Mouse (Mus musculus): ENCODE measurements around the gene Itpr2. TPM values are rescaled to one million over a fixed set of nuclear protein-coding genes. Genes with fewer than 3 reads are reported as not detected.

The Itpr2 gene
- total RNA-seq, 2 experiments from 2014 or later, result 1.9 to 8.4 TPM

DNA sequence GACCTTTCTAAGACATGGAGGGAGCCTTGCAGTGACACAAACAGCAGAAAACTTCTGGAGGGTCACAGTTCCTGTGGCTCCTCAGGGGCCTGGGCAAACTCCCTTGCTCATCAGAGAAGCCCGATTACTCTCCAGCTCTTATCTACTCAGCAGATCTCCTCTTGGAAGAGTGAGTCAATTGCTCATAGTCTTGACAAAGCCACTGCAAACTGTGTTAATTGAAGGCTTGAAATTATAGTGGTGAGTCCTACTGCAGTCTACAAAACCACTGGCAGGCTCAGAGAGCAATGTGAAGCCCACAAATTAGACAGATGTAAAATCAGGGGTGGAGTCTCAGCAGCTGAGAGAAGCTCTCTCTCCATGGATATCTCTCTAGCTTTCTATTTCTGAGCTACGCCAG, 296.9 kb downstream of the Itpr2 start:
- ATAC-seq (replicated peaks; ENCODE audit: low FRiP score, poor library complexity, severe bottlenecking), result no peak

DNA sequence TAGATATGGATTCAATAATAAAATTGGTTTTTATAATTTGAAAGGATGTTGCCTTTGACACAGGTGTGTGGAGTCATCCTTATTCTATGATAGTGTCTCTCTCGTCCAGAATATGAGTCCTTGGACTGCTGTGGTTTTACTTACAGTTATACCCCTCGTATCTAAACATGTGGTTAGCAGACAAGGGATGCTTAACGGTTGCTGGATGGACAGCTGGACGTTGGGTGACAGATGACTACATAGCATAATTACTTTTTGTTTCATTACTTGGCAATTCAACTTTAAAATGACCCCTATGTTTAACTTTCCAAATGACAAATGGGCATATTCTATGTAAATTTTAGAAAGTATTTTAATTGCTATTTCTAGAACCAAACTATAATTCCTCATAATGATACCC, 297.6 kb downstream of the Itpr2 start:
- no peak for ATAC-seq (replicated peaks; ENCODE audit: low FRiP score, poor library complexity, severe bottlenecking)

DNA sequence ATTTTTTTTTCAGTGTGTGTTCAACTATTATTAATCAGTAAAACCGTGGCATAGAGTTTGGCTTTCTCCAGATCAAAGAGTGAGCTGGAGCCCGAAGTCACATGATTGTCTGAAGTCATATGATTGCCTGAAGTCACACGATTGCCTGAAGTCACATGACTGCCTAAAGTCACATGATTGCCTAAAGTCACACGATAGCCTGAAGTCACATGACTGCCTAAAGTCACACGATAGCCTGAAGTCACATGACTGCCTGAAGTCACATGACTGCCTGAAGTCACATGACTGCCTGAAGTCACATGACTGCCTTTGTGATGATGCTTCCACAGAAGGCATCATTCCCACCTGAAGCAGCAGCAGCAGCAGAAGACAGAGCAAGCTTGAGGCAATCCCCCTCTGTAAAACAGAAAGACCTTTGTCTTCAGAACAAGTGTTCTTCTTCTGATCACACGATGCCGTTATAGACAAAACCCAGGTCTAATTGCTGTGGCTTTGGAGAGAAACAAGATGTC, 304.1 kb downstream of the Itpr2 start:
- ATAC-seq (replicated peaks; ENCODE audit: low FRiP score, poor library complexity, severe bottlenecking), result no peak

DNA sequence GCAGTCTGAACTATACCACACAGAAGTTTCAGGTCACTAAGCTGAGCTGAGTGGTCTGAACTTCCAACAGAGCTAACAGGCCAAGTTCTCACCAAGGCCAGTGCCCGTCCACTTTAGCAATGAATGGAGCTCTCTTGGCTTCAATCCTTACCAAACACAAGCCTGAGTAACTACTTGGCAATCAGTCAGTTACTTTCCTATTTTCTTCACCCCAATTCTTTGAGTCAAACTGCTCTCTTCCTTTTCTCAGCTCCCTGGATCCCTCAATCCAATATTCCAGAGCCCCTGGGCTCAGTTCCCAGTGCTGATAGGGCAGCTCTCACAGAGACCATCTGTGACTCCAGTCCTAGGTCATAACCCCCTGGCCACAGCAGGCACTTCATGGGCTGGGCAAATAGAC, 305.3 kb downstream of the Itpr2 start:
- ATAC-seq (replicated peaks; ENCODE audit: low FRiP score, poor library complexity, severe bottlenecking), result no peak

DNA sequence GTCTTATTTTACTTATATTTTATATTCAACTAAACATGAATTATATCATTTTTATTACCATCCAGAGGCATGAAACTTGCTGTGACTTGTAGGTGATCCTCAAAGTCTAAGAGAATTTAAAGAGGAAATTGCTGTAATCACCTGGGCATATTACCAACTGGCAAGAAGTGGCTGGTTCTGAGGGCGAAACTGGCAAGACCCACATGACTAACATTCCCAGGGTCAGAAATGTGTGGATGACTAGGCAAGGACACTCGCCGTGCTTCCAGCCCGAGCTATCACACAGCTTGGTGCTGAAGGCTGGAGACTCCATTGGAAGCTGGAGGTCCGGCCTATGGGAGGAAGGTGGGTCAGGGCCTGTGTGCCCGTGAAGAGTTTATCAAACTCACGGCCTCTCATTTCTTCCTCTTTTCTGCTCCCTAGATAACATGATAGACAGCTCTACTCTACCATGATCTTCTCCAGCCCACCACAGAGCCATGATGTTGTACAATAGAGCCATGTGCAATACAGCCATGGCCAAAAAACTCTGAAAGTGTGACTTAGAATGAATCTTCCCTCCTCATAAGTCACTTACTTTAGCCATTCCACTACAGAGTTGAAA, 306.1 kb downstream of the Itpr2 start:
- no peak for ATAC-seq (replicated peaks; ENCODE audit: low FRiP score, poor library complexity, severe bottlenecking)

DNA sequence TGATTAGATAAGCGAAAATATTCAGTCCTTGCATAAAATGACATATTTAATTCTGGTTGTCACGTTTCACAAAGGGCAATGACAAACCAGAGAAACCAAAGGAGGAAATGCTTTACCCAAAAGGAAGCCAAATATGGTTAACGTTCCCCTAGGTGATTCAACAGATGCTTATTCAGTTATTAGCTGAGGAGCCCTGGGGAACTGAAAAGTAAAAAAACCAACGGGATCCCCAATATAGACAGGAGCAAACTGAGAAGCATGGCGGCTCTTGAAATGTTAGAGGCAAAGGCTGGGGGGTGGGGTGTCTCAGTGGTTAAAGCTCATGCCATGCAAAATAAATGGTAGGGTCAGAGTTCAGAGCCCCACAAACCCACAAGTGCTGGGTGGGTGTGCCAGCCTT, 310.1 kb downstream of the Itpr2 start:
- ATAC-seq (replicated peaks; ENCODE audit: low FRiP score, poor library complexity, severe bottlenecking), result no peak

DNA sequence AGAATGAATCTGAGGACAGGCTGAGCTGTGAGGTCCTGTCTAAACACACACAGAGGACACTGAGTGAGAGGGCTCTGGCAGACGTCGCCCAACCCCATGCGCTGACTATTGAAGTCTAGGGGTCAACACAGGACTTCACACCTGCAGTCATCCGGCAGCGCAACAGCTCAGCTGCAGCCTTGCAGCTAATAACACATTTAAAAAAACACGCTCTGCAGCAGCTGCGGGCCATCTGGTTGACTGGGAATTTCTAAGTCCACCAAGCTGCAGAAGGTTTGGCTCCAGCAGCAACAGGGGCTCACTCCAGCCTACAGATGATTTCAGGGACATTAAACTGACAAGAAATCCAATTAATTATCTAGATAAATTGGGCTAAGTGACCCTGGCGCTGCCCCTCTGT, 312.0 kb downstream of the Itpr2 start:
- no peak for ATAC-seq (replicated peaks; ENCODE audit: low FRiP score, poor library complexity, severe bottlenecking)

DNA sequence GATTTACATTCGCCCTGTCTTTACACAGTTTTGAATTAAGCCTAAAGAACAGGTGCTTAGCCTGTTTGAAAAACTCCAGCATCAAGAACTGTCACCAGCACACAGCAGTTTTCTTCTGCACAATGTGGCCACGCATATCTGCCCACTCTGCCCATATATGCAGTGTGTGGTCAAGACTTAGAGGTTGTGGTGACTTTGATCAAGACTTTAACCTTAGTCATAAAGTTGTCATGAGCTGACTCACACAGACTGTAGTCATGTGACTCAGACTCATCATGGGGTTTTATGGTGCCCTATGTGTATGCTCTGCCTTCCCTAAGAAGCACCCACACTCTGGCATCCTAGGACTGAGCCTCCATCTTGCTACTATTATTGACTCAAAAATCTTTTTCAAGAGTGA, 316.5 kb downstream of the Itpr2 start:
- no peak for ATAC-seq (replicated peaks; ENCODE audit: low FRiP score, poor library complexity, severe bottlenecking)

DNA sequence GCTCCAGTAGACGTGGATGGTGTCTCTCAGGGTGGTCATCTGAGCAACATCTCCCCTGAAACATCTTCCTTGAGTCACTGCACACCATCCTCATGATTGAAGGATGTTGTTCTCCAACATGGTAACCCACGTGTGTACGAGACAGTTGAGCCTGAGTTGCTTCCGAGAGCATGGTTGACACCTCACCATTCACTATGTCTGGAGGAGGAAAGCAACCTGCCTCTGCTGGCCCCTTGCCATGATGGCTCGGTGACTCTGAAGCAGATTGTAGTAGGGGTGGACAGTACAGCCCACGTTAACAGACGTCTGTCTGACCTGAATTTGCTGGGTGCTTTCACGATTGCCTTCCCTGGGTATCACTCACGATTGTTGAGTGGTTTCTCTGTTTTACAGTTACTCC, 317.3 kb downstream of the Itpr2 start:
- ATAC-seq (replicated peaks; ENCODE audit: low FRiP score, poor library complexity, severe bottlenecking), result no peak

DNA sequence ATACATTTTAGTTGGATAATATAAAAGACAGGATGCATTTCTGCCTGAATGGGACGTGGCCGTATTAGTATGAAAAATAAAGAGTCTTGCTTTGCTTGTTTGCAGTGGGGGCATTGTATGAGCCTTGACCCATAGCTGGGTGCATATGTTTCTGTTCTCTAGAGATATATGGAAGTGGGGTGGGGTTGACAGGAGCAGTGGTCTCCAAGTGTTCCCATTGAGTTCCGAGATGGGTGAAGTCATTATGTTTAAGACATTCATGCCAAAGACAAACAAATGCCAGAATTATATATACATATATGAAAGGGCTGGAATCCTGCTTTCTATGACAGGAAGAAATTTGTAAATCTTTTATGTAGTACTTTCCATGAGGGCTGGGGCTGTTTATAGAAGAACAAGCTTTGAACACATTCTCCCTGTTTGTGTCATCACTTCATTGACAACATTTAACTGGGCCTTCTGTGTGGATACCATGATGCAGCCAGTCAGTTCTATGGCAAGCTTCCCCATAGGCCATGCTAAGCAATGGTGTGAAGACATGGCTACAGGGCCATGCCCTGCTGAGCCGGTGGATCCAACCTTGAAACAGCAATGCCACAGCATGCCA, 327.3 kb downstream of the Itpr2 start:
- ATAC-seq (replicated peaks; ENCODE audit: low FRiP score, poor library complexity, severe bottlenecking), result no peak

DNA sequence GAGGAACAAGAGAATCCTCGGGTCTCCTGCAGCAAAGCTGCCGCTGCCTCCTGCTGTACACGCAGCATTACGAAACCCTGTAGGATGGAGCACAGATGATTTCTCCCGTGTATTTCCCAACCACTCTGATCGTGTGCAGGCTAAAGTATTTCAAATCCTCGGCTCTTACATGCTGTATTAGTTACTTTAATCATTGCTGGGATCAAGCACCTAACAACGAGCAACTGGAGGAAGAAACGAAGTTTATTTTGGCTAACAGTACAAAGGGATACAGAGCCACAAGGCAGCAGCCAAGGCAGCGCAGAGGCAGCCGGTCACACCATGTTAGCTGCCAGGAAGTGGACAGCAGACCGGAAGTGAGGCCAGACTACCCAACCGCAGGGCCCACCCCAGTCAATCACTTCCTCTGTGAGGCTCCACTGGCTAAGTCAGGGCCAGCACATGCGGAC, 331.4 kb downstream of the Itpr2 start:
- no peak for ATAC-seq (replicated peaks; ENCODE audit: low FRiP score, poor library complexity, severe bottlenecking)

DNA sequence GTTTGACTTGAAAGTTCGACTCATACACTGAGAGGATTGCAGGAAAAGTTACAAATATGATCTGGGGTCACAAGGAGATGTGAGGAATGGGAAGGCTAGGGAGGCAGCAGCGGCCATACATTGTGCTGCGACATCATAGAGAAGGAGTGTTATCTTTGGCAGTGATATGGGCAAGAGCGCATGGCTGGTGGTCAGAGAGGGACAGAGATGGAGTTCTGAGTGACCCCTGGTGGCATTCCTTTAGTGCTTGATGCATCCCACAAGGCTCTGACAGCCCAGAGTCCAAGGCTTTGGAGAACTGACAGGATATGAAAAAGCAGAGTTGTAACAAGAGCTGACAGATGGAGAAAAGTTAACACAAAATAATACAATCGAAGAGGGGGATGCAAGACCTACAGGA, 334.8 kb downstream of the Itpr2 start:
- ATAC-seq (replicated peaks; ENCODE audit: low FRiP score, poor library complexity, severe bottlenecking), result no peak

DNA sequence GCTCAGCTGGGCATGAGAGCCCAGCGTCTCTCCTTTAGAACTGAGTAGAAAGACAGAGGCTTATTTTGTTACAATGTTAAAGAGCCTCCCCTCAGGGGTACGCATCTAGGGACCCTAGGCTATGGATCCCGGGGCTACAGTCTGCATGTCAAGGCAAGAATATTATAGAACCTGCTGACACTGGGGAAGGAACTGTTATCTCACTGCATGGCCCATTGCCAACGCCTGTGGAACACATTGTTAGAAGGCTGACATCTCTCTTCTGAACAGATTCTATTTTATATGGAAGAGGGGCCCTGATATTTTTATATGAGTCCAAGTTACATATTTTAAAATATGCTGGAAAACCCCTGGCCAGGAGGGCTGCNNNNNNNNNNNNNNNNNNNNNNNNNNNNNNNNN, 342.4 kb downstream of the Itpr2 start:
- ATAC-seq (replicated peaks; ENCODE audit: low FRiP score, poor library complexity, severe bottlenecking), result no peak

DNA sequence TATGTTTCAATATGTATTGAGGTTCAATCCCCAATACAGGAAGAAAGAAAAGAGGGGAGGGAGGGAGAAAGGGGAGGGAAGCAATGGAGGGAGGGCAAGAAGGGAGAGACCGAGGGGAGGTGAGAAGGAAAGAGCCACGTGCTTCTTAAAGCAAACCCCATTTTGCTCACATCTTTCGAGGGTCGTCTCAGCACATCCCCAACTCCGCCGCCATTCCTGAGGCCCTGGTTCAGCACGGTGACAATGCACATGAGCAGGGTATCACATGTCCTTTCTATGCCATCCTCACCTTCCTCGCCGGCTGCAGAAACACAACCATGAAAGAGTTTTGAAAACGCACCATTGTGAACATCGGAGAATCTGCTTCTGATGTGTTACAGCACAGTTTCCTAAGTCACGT, 343.3 kb downstream of the Itpr2 start:
- ATAC-seq (replicated peaks; ENCODE audit: low FRiP score, poor library complexity, severe bottlenecking), result no peak

DNA sequence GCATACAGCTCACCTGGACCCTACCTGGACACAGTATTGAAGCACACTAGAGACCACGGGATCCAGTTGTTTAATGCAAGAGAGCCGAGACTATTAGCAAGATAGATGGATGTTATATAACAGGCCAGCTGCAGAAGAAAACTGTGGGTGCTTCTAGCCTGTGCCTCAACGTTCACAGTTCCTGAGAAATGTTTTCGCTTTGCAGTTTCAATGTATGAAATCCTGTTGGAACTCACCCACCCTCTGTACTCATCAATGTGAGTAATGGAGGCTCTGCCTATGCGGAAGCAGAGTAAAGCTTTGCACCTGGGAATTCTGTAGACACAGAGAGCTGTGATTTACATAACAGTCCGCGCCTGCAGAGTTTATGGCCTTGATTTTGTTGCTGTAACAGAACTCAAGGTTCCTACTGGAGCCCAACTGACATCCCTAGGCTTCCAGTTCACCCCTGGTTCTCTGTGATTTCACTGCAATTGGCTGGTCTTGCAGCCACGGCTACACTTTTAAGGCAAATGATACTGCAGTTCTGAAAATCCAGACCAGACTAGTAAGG, 344.0 kb downstream of the Itpr2 start:
- no peak for ATAC-seq (replicated peaks; ENCODE audit: low FRiP score, poor library complexity, severe bottlenecking)

DNA sequence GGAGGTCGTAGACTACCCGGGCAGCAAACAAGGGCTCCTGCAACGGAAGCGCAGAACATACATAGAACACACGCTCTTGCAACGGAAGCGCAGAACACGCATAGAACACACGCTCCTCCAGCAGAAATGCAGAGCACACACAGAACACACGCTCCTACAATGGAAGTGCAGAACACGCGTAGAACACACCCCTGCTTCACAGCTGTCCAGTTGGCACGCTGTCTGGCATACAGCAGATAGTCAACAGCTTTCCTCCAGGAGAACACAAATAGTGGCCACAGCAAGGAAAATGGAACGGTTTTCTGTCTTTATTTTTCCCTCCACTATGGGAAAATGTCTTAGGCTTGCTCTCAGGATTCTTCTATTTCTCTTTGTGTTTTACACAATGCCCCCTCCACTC, 344.9 kb downstream of the Itpr2 start:
- no peak for ATAC-seq (replicated peaks; ENCODE audit: low FRiP score, poor library complexity, severe bottlenecking)

DNA sequence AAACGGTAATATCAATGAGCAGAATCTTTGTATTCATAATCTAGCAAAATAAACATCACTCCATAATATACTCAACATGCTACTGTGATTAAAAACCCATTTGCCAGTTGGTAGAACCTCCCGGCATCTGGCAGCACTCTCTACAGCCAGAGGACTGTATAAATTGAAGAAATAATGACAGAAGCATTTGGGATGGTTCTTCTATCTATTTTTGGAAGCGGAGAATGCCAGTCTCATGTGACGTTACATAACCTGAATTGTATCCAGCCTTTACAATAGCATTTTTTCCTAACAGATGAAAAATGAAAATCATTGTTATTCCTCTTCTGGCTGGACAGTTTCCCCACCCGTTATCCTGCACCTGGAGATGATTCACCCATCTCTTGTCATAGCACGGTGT, 345.5 kb downstream of the Itpr2 start:
- ATAC-seq (replicated peaks; ENCODE audit: low FRiP score, poor library complexity, severe bottlenecking), result no peak

DNA sequence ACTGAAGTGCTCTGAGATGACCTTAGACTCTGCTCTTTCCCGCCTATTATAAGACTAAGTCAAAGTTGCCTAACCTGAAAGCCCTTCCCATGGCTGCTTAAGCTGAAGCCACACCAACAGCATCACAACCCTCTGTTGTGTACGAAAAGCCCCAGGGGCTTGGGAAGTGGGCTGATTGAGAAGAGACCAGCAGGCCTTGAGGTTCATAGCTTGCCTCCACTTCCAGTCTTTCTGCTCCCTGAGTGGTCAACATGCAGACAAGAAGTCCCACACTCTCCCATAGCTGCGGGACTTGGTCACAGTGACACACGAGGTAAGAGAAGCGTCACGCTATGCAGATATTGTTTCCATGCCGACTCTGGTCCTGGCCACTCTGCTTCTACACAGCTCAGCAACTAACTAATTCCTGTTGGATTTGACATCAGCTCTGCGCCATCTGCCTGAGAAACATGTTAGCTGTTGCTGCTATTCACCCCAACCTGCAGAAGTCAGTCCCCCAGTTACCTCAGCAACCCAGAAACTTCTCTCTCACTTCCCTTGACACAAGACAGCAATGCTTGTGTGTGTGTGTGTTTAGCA, 346.8 kb downstream of the Itpr2 start:
- no peak for ATAC-seq (replicated peaks; ENCODE audit: low FRiP score, poor library complexity, severe bottlenecking)

DNA sequence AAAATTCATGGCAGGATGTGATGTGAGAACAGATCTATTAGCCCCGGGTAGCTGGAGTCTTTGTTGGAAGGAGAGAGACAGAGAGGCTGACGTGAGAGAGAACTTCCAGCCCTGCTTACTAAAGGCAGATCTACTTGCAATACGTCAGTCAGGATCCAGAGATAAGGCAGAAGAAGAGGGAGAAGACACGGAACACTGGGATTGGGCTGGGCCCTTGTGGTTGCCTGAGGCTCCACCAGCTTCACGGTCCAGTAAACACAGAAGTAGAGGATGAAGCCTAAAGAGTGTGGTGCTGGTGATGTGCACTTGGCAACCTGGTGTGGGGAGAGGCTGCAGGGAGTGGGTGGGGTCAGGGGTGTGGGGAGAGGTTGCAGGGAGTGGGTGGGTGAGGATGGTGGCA, 349.2 kb downstream of the Itpr2 start:
- ATAC-seq (replicated peaks; ENCODE audit: low FRiP score, poor library complexity, severe bottlenecking), result no peak

DNA sequence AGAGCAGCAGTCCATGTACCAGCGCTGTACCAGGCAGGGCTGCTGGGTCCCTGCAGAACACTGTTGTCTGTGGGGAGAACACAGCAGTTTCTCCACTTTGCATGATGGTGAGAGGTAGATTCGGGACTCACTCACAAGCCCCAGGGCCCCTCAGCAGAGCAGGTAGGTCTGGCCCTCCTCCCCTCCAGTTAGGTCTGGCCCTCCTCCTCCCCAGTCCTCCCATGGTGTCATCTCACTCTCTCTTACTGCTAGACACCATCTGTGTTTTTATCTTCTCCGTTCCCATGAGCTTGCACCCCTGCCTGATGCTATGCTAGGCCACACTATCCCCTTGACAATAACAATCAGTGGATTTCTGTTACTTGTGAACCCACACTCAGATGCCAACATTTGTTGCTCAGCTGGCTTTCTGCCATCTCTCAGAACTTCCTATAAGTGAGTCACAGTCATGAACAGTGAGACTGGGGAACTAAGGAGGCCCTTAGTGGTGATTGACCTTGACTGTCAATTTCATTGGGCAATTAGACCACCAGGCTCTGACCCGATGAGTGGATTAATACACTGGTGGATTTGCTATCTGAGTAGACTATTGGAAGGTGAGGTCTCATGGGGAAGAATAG, 360.9 kb downstream of the Itpr2 start:
- no peak for ATAC-seq (replicated peaks; ENCODE audit: low FRiP score, poor library complexity, severe bottlenecking)

DNA sequence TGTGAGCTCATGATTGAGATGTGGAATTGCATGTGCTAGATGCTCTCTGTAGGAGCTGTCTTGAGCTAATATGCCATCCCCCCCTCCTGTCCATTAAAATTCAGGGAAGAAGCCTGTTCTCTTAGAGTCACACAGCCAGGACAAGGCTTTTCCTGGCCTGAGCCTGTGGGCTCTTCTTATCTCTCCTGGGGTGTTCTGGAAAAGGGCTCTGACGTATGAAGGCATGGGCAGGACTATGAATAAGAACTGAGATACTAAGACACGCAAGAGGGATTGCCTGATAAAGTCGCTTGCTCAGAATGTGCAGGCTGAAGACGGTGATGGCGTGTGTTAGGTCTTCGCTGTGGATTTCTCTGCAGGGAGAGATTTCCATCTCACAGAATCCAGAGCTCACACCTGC, 361.9 kb downstream of the Itpr2 start:
- no peak for ATAC-seq (replicated peaks; ENCODE audit: low FRiP score, poor library complexity, severe bottlenecking)

Measured in erythroblast, adult 5-6 weeks (primary cell).